Mouse (Mus musculus) heart, embryonic 11.5 days (tissue): ENCODE data around the gene Frat2. TPM values are rescaled to one million over a fixed set of nuclear protein-coding genes. Genes with fewer than 3 reads are reported as not detected.
"Not testable (repeated sequence)": the region's sequence is repeated elsewhere in the genome, so short reads cannot be mapped to it uniquely, and the experiment has no call there.

ENCODE experiments used
- ATAC-seq: fragments of 200-750 bp; cut with Nextera tagmentation; replicated peaks from 2 replicates; pipeline ENCODE4 v1.8.0; 2017; ENCODE audit warnings: moderate library complexity; ENCODE audit not compliant: insufficient number of reproducible peaks, low FRiP score, low TSS enrichment
- H3K27ac ChIP-seq: fragments of 300-500 bp; sonication (generic); 2 replicates; pipeline ENCODE4 v1.5.1; 2014; ENCODE audit warnings: mild to moderate bottlenecking, low read depth, low read length
- H3K27me3 ChIP-seq: fragments of 300-500 bp; sonication (generic); 2 replicates; pipeline ENCODE4 v1.6.1; 2014; ENCODE audit warnings: mild to moderate bottlenecking, low read length, mixed read lengths; ENCODE audit not compliant: control insufficient read depth, insufficient read depth
- H3K36me3 ChIP-seq: fragments of 300-500 bp; sonication (generic); 2 replicates; pipeline ENCODE4 v1.6.1; 2014; ENCODE audit warnings: mild to moderate bottlenecking, low read length, moderate library complexity, mixed read lengths; ENCODE audit not compliant: control insufficient read depth, insufficient read depth
- H3K4me1 ChIP-seq: fragments of 300-500 bp; sonication (generic); 2 replicates; pipeline ENCODE4 v1.6.1; 2014; ENCODE audit warnings: low read length; ENCODE audit not compliant: control insufficient read depth, insufficient read depth
- H3K4me2 ChIP-seq: fragments of 300-500 bp; sonication (generic); 2 replicates; pipeline ENCODE4 v1.6.1; 2014; ENCODE audit warnings: mild to moderate bottlenecking, moderate library complexity
- H3K4me3 ChIP-seq: fragments of 300-500 bp; sonication (generic); 2 replicates; pipeline ENCODE4 v1.5.1; 2014; ENCODE audit warnings: low read depth, low read length
- H3K9ac ChIP-seq: fragments of 300-500 bp; sonication (generic); 2 replicates; pipeline ENCODE4 v1.6.1; 2014; ENCODE audit warnings: mild to moderate bottlenecking, low read depth, low read length, moderate library complexity
- H3K9me3 ChIP-seq: fragments of 300-500 bp; sonication (generic); replicated peaks from 2 replicates; pipeline ENCODE4 v1.6.1; 2016; ENCODE audit warnings: low read length; ENCODE audit not compliant: control insufficient read depth
- WGBS: fragments of 180-500 bp; shearing (Covaris S2); extraction: QIAGEN DNeasy Blood & Tissue Kit; methylation state at CpG from one replicate; pipeline ENCODE4 v1.1.7; 2014; ENCODE audit not compliant: insufficient replicate concordance; 5-methylcytosine and 5-hydroxymethylcytosine counted together
- polyA plus RNA-seq: library from polyadenylated mRNA; unstranded; fragments of >200 nt; fragmentation: Nextera tagmentation; extraction: Ambion mirVana; gene quantifications from 2 replicates; pipeline ENCODE4 v1.2.1, GENCODE M21; 2014

The Frat2 gene
- polyA plus RNA-seq, 1 experiment from 2014 or later = 1.1 TPM

- H3K27ac ChIP-seq = no peak overlapping the region
- no peak overlapping the region for H3K4me3 ChIP-seq
- no peak for ATAC-seq
- peaks cover 6% of the 10 kb centered on the region for H3K4me1 ChIP-seq
- H3K36me3 ChIP-seq = no peaks in the 10 kb centered on the region
- no peak overlapping the region for H3K9ac ChIP-seq
- H3K27me3 ChIP-seq = no peaks in the 10 kb centered on the region
- 42% methylated on average over 6 of the region's 6 CpGs for WGBS
- no peak overlapping the region for H3K4me2 ChIP-seq
- no peaks in the 10 kb centered on the region for H3K9me3 ChIP-seq
These were observed 2.2 kb upstream of the Frat2 start for GRCm38 (mm10) chr19:41850021-41850718.

- peak overlapping the region; percentile 79 for H3K27ac ChIP-seq
- not testable (repeated sequence) for H3K27me3 ChIP-seq, H3K4me1 ChIP-seq, H3K36me3 ChIP-seq, H3K9me3 ChIP-seq
- peak overlapping the region; percentile 100 for H3K4me2 ChIP-seq
- ATAC-seq = peak; percentile 37
- peak overlapping the region; percentile 82 for H3K9ac ChIP-seq
- peak overlapping the region; percentile 78 for H3K4me3 ChIP-seq
- under 1% methylated on average over 50 of the region's 53 CpGs for WGBS
These were observed 329 bp downstream of the Frat2 start for GRCm38 (mm10) chr19:41847614-41847991.

GRCm38 (mm10) chr19:41847091-41847581 is 796 bp downstream of the Frat2 start:
- Histone ChIP-seq H3K9me3 (no peaks in the 10 kb centered on the region), H3K4me1 (peaks cover 6% of the 10 kb centered on the region), H3K27ac (peak overlapping the region; percentile 79), H3K9ac (peak overlapping the region; percentile 82), H3K36me3 (no peaks in the 10 kb centered on the region), H3K4me3 (peak overlapping the region; percentile 78), H3K4me2 (peak overlapping the region; percentile 100), H3K27me3 (no peaks in the 10 kb centered on the region)
- WGBS = 0% methylated on average over 41 of the region's 64 CpGs
- ATAC-seq = peak; percentile 11; the same call in 1 of the 2 replicates

GRCm38 (mm10) chr19:41846366-41847090 is 1.4 kb downstream of the Frat2 start:
- Histone ChIP-seq H3K27me3 (no peaks in the 10 kb centered on the region), H3K9ac (peak overlapping the region; percentile 82), H3K4me3 (peak overlapping the region; percentile 78), H3K36me3 (no peaks in the 10 kb centered on the region), H3K4me1 (peaks cover 7% of the 10 kb centered on the region), H3K27ac (no peak overlapping the region), H3K4me2 (peak overlapping the region; percentile 100), H3K9me3 (no peaks in the 10 kb centered on the region)
- WGBS = 11% methylated on average over 21 of the region's 21 CpGs
- no peak for ATAC-seq

GRCm38 (mm10) chr19:41844345-41844744 is 3.6 kb downstream of the Frat2 start:
- H3K4me1 ChIP-seq = peaks cover 13% of the 10 kb centered on the region
- no peaks in the 10 kb centered on the region for H3K9me3 ChIP-seq
- H3K4me3 ChIP-seq = no peak overlapping the region
- no peak for ATAC-seq
- no peak overlapping the region for H3K4me2 ChIP-seq
- no peak overlapping the region for H3K9ac ChIP-seq
- 76% methylated on average over 6 of the region's 6 CpGs for WGBS
- H3K27me3 ChIP-seq = no peaks in the 10 kb centered on the region
- no peak overlapping the region for H3K27ac ChIP-seq
- H3K36me3 ChIP-seq = no peaks in the 10 kb centered on the region

- Histone ChIP-seq H3K4me1 (peaks cover 20% of the 10 kb centered on the region), H3K27me3 (no peaks in the 10 kb centered on the region), H3K27ac (no peak overlapping the region), H3K36me3 (no peaks in the 10 kb centered on the region), H3K9me3 (no peaks in the 10 kb centered on the region), H3K4me3 (no peak overlapping the region), H3K4me2 (no peak overlapping the region), H3K9ac (no peak overlapping the region)
- no peak for ATAC-seq
- WGBS = 79% methylated on average over 4 of the region's 4 CpGs
These were observed 5.2 kb downstream of the Frat2 start for GRCm38 (mm10) chr19:41842706-41843105.

GRCm38 (mm10) chr19:41842196-41842595 is 5.7 kb downstream of the Frat2 start:
- H3K27me3 ChIP-seq = no peaks in the 10 kb centered on the region
- ATAC-seq = no peak
- no peaks in the 10 kb centered on the region for H3K36me3 ChIP-seq
- H3K4me1 ChIP-seq = peaks cover 25% of the 10 kb centered on the region
- 82% methylated on average over 4 of the region's 4 CpGs for WGBS
- no peak overlapping the region for H3K4me3 ChIP-seq
- H3K4me2 ChIP-seq = no peak overlapping the region
- H3K9ac ChIP-seq = no peak overlapping the region
- no peak overlapping the region for H3K27ac ChIP-seq
- H3K9me3 ChIP-seq = no peaks in the 10 kb centered on the region

- ATAC-seq = no peak
These were observed 6.7 kb downstream of the Frat2 start for GRCm38 (mm10) chr19:41841105-41841750.

More at GRCm38 (mm10) chr19:41841105-41841750, 6.7 kb downstream of the Frat2 start:
- H3K9ac ChIP-seq = no peak overlapping the region
- WGBS = 32% methylated on average over 7 of the region's 7 CpGs
- no peaks in the 10 kb centered on the region for H3K9me3 ChIP-seq
- peaks cover 29% of the 10 kb centered on the region for H3K4me1 ChIP-seq
- no peak overlapping the region; the same call in 1 of the 2 replicates for H3K27ac ChIP-seq
- no peak overlapping the region for H3K4me2 ChIP-seq
- no peak overlapping the region for H3K4me3 ChIP-seq
- H3K27me3 ChIP-seq = no peaks in the 10 kb centered on the region
- H3K36me3 ChIP-seq = no peaks in the 10 kb centered on the region
